ENCODE assay signal across 31 mouse cellular contexts in genomic region chr6:71221501-71221900, GRCm38 (mm10). TPM values are rescaled to one million over a fixed set of nuclear protein-coding genes. Genes with fewer than 3 reads are reported as not detected.
DNase-seq lines count a peak whose midpoint lies in the region.
"Had no signal": no experiment of that assay in that cellular context is flagged by ENCODE, and none has a peak within 500 bp of the region (broad histone marks: within the 10 kb centered on the region; RNA-seq: fewer than 3 reads in every experiment).

No protein-coding gene starts in this region.

- no peaks in the 10 kb centered on the region for H3K9me3 ChIP-seq in heart, embryonic 10.5 days
- H3K9me3 ChIP-seq: embryonic facial prominence, embryonic 12.5 days; embryonic facial prominence, embryonic 15.5 days; hindbrain, embryonic 12.5 days; hindbrain, embryonic 15.5 days; intestine, embryonic 15.5 days had no signal

- peak; percentile 57 for DNase-seq in heart, embryonic 10.5 days (ENCODE audit: low spot score)
- no peak for DNase-seq in heart, adult 18-20 months
- DNase-seq in CD4-positive helper T cell, adult 2 months (ENCODE audit: low read depth, low spot score) = peak; percentile 16
- DNase-seq in induced T-regulatory cell, adult 2 months (ENCODE audit: low read depth) = peak; percentile 9
- DNase-seq in adrenal gland, adult (ENCODE audit: inconsistent age in 2 of 2, low spot score in 1 of 2) = no peak
- no peak for DNase-seq in thymus, postnatal 10 days (ENCODE audit: low spot score in 2 of 2)
- no peak for DNase-seq in layer of hippocampus, adult 9-11 months
- DNase-seq: adrenal gland, adult 2 months; adrenal gland, postnatal 14 days; cerebellum, adult 11 months; cerebellum, adult 2 months; cerebellum, adult 9-11 months; cerebellum, postnatal 25 days; forebrain, postnatal 0 days; gastrocnemius, adult 2 months; gastrocnemius, postnatal 14 days; heart, adult 2 months had no signal

- WGBS in heart, embryonic 10.5 days = 84% methylated on average over 4 of the region's 4 CpGs

- H3K4me1 ChIP-seq in heart, embryonic 10.5 days = peaks cover 12% of the 10 kb centered on the region
- H3K4me1 ChIP-seq: embryonic facial prominence, embryonic 15.5 days; hindbrain, embryonic 12.5 days; hindbrain, embryonic 15.5 days; intestine, embryonic 15.5 days had no signal

- no peak overlapping the region for H3K27ac ChIP-seq in heart, embryonic 10.5 days
- H3K27ac ChIP-seq: embryonic facial prominence, embryonic 12.5 days; embryonic facial prominence, embryonic 15.5 days; gastrocnemius, adult 2 months; heart, adult 2 months; hindbrain, embryonic 12.5 days; hindbrain, embryonic 15.5 days; intestine, embryonic 15.5 days had no signal

- H3K4me3 ChIP-seq in heart, embryonic 10.5 days = no peak overlapping the region
- H3K4me3 ChIP-seq: embryonic facial prominence, embryonic 12.5 days; embryonic facial prominence, embryonic 15.5 days; gastrocnemius, adult 2 months; heart, adult 2 months; hindbrain, embryonic 12.5 days; hindbrain, embryonic 15.5 days; intestine, embryonic 15.5 days had no signal

- H3K36me3 ChIP-seq in heart, embryonic 10.5 days = peaks cover 65% of the 10 kb centered on the region
- H3K36me3 ChIP-seq: embryonic facial prominence, embryonic 12.5 days; embryonic facial prominence, embryonic 15.5 days; hindbrain, embryonic 12.5 days; hindbrain, embryonic 15.5 days; intestine, embryonic 15.5 days had no signal

- H3K27me3 ChIP-seq in heart, embryonic 10.5 days (ENCODE audit: insufficient read depth, poor library complexity, severe bottlenecking) = no peaks in the 10 kb centered on the region
- H3K27me3 ChIP-seq: embryonic facial prominence, embryonic 12.5 days; embryonic facial prominence, embryonic 15.5 days; hindbrain, embryonic 12.5 days; hindbrain, embryonic 15.5 days; intestine, embryonic 15.5 days had no signal

RNA-seq across cellular contexts. Expression of gene Fabp1, which starts 21.9 kb away (rescaled TPM):
- polyA plus RNA-seq in heart, embryonic 10.5 days (2016; fragmentation: Nextera tagmentation; extraction: Ambion mirVana) = 1.9 TPM in 1 of 2 replicates, not detected in the other
- total RNA-seq in heart, adult 18-20 months (2021) = not detected
- total RNA-seq: common myeloid progenitor, adult 5-6 weeks; ES-E14; forebrain, postnatal 0 days; gastrocnemius, adult 2 months; gastrocnemius, postnatal 14 days; heart, adult 2 months; heart, postnatal 25 days; hematopoietic stem cell, adult 5-6 weeks had no signal
- polyA plus RNA-seq: adrenal gland, adult 2 months; C2C12; cerebellum, adult 2 months; embryonic facial prominence, embryonic 12.5 days; forebrain, embryonic 11.5 days; forebrain, embryonic 14.5 days; forebrain, postnatal 0 days; frontal cortex, adult 2 months; heart, adult 2 months; heart, embryonic 14.5 days; hindbrain, embryonic 12.5 days had no signal

RNA-seq across cellular contexts. Expression of gene Krcc1, which starts 50.0 kb away (rescaled TPM):
- polyA plus RNA-seq in heart, embryonic 10.5 days (2016; fragmentation: Nextera tagmentation; extraction: Ambion mirVana) = 53.5 and 55.5 TPM in 2 replicates
- total RNA-seq in heart, adult 18-20 months (2021) = 10 to 100 TPM; 60.6 to 63.9 TPM

Comparison
In these comparisons a context has a peak if more than half of its experiments do, and no peak if none do; other contexts are left out.
1. DNase-seq: peak in heart, embryonic 10.5 days (single experiment), CD4-positive helper T cell, adult 2 months (single experiment) and induced T-regulatory cell, adult 2 months (single experiment); none in heart, adult 18-20 months (0 of 2), adrenal gland, adult (0 of 2), thymus, postnatal 10 days (0 of 2) and layer of hippocampus, adult 9-11 months (single experiment).